Mouse (Mus musculus): Measurements from ENCODE around the gene Gstp1.

Gene Gstp1

GRCm38 (mm10) chr19:4000119-4000900, 37.5 kb downstream of the Gstp1 start, which contains the start of the genes Nudt8 and Gm49405:
Gene Nudt8 (plus strand): TSS chr19:4000580.
Gene Gm49405 (plus strand): TSS chr19:4000626.
- under 1% methylated on average over 64 of the region's 64 CpGs for WGBS

DNA sequence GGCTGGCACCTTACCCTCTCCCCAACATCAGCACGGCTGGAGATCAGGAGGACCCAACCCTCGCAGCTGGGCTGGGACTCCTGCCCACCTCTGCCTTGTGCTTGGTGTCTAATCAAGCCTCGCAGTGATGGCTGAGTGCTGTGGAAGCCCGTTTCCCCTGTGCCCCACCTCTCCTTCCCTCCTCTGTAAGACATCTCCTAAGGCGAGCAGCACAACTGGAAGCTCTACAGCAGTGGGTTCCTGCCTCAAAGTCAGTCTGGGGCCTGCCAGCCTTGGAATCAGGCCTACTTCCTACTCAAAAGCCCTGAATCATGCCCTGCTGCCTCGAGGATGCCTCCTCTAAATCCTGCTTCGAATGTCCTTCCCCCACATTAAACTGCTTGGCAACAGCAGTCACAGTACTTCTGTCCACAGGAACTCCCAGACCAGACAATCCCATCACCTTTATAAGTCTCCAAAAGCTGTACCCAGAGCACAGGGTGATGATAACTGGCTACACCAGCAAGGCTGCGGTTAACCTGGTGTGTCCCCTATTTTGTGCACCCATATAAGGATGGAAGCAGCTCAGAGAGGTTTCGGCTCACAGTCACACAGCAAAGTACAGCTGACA, 38.6 kb downstream of the Gstp1 start:
- WGBS: 64% methylated on average over 9 of the region's 9 CpGs

DNA sequence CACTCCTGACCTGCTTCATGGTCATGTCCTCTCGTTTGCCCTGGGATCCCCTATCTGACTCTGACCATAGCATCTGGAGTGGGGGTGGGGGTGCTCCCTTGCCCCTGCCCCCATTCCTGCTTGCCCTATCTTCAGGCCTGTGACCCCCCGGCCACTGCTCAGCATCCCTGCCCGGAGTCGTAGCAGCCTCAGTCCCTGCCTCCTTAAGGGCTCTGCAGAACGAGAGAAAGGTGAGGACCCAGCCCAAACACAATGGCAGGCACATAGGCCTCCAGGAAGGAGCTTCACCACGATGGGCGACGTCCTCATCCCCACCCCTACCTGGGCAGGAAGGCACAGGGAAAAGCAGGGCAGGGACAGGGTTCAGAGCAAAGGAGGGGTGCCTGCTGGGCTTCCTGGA, 39.5 kb downstream of the Gstp1 start:
- 79% methylated on average over 8 of the region's 8 CpGs for WGBS

DNA sequence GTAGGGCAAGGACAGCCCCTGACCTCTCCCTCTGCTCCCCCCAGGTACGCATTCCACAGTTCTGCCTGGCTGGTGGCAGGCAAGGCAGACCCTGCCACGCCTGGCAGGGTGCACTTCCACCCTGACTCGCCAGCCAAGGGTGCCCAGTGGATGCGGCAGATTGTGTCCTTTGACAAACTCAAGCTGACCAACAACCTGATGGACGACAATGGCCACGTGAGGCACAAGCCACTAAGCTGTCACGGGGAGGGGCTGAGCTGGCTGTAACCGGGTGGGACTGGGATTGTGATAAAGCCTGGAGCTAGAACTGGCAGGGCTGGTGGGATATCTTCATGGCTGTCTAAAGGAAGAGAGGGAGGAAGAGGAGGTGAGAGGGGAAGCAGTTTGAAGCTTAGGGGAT, 40.6 kb downstream of the Gstp1 start:
- WGBS: 72% methylated on average over 8 of the region's 8 CpGs

DNA sequence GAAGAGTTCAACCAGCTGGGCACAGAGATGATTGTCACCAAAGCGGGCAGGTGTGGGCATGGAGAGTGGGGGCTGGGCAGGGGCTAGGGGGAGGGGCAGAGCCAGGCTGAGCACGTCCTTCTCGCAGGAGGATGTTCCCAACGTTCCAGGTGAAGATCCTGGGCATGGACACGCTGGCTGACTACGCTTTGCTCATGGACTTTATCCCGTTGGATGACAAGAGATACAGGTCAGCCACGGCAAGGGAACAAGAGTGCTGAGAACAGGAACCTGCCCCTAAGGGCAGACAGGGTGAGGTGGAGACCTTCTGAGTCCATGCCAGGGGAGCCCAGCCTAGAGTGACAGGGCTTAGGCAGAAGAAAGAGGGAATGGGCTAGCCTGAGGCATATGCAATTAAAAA, 41.0 kb downstream of the Gstp1 start:
- WGBS: 84% methylated on average over 8 of the region's 8 CpGs

- 79% methylated on average over 7 of the region's 7 CpGs for WGBS
Observed at GRCm38 (mm10) chr19:3996106-3996505, 41.7 kb downstream of the Gstp1 start.

- 92% methylated on average over 3 of the region's 3 CpGs for WGBS
Observed at GRCm38 (mm10) chr19:3995505-3995904, 42.3 kb downstream of the Gstp1 start.

- WGBS: 73% methylated on average over 6 of the region's 6 CpGs
Observed at GRCm38 (mm10) chr19:3994932-3995331, 42.9 kb downstream of the Gstp1 start.

DNA sequence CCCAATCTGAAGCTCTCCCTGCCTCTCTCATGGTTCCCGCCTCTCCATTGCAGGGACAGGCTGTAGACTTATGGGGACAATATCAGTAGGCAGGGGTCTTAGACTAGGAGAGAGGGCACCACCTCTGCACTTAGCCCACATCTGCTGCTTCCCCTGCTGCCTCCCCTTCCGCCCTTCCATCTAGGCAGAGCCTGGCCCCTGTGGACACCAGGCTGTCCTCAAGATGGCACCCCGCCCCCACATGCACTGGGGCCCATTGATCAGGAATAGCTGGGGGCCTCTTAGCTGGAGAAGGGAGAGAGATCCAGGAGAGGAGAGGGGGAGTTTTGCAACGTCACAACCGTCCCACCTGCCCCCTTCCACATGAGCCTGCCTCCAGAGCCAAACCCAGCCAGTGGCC, 45.4 kb downstream of the Gstp1 start, which contains the start of gene Tbx10:
TSS of gene Tbx10 (plus strand) at position 337 of the 400 bp plus-strand sequence.
- 72% methylated on average over 5 of the region's 5 CpGs for WGBS

DNA sequence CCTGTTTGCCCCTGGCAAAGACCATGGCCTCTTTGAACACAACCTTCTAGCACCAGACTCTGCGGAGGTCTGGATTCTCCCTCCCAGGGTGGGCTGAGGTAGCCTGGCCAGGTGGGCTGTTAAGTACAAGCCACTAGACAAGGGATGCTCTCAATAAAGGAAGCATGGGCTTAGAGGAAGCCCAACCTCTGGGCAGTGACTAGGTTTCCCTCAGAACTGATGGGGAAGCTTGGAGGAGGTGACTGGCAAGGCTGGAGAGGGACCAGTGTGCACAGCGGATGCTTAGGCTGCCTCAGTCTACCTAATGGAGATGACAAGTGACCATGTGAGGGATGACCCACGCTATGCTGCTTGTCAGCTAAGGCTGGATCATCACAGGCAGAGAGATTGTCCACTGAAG, 45.8 kb downstream of the Gstp1 start:
- WGBS: 92% methylated on average over 3 of the region's 3 CpGs

DNA sequence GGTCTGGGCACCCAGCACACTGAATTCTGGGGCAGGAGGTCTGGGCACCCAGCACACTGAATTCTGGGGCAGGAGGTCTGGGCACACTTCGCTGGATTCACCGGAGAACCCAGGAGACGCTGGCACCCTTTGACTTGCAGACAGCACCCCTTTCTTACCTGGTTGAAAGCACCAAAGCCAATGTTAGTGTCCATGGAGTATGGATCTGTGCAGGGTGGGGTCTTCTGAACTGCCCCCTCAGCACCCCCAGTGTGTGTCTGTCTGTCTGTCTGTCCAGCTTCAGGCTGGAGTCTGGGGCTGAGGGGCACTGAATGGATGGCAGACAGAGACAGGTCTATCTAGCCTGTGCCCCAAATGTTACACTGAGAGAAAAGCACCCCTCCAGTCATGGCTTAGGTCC, 46.2 kb downstream of the Gstp1 start:
- WGBS: 94% methylated on average over 3 of the region's 3 CpGs

- 79% methylated on average over 6 of the region's 6 CpGs for WGBS
Observed at GRCm38 (mm10) chr19:3990804-3991203, 47.0 kb downstream of the Gstp1 start.

- WGBS: 93% methylated on average over 4 of the region's 4 CpGs
Observed at GRCm38 (mm10) chr19:3988750-3989149, 49.0 kb downstream of the Gstp1 start.

- 87% methylated on average over 14 of the region's 14 CpGs for WGBS
Observed at GRCm38 (mm10) chr19:3988066-3988465, 49.7 kb downstream of the Gstp1 start.

- WGBS: 26% methylated on average over 8 of the region's 8 CpGs
Observed at GRCm38 (mm10) chr19:3986334-3986733, 51.5 kb downstream of the Gstp1 start, which contains the start of gene Acy3. Gene Acy3 (plus strand): TSS chr19:3986570.

Data from cerebral cortex, adult 2 months (tissue).